Mouse (Mus musculus): ENCODE data around the gene Ctbp2.

- TF ChIP-seq GATA1 (IDR thresholded peaks at IDR 0.05; ENCODE audit: borderline replicate concordance, low read length) (no peak), CTCF (IDR thresholded peaks at IDR 0.05; ENCODE audit: low read depth, low read length) (no peak), TAL1 (conservative IDR thresholded peaks at IDR 0.05; ENCODE audit: low read depth, low read length) (no peak), GATA2 (IDR thresholded peaks at IDR 0.05; ENCODE audit: borderline replicate concordance, low read depth, low read length) (no peak)
Measured at GRCm38 (mm10) chr7:133155621-133156020, 31.5 kb upstream of the Ctbp2 start.

Data from G1E (cell line).